Mouse (Mus musculus) ovary, postnatal 14 days (tissue): ENCODE measurements at regions not wholly inside any gene's neighbourhood (a gene's known extent, or its start where the extent isn't known, plus 50 kb on each side); places are given as distances from the start of the nearest gene placed in this dataset.

Experiments used
- DNase-seq: peaks from one replicate; pipeline ENCODE4 v3.0.0; 2022; ENCODE audit warnings: low spot score

DNA sequence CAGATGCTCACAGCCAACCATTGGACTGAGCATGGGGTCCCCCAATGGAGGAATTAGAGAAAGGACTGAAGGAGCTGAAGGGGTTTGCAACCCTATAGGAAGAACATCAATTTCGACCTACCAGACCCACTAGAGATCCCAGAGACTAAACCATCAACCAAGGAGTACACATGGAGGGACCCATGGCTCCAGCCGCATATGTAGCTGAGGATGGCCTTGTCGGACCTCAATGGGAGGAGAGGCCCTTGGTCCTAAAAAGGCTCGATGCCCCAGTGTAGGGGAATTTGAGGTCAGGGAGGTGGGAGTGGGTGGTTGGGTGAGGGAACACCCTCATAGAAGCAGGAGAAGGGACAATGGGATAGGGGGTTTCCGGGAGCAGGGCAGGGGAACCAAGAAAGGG is 180.6 kb downstream of the Qdpr start:
- DNase-seq = no peak

GRCm38 (mm10) chr5:45266914-45267313 is 183.1 kb downstream of the Qdpr start:
- no peak for DNase-seq

- DNase-seq = no peak
These were observed 191.6 kb downstream of the Qdpr start for GRCm38 (mm10) chr5:45258486-45258885.

DNA sequence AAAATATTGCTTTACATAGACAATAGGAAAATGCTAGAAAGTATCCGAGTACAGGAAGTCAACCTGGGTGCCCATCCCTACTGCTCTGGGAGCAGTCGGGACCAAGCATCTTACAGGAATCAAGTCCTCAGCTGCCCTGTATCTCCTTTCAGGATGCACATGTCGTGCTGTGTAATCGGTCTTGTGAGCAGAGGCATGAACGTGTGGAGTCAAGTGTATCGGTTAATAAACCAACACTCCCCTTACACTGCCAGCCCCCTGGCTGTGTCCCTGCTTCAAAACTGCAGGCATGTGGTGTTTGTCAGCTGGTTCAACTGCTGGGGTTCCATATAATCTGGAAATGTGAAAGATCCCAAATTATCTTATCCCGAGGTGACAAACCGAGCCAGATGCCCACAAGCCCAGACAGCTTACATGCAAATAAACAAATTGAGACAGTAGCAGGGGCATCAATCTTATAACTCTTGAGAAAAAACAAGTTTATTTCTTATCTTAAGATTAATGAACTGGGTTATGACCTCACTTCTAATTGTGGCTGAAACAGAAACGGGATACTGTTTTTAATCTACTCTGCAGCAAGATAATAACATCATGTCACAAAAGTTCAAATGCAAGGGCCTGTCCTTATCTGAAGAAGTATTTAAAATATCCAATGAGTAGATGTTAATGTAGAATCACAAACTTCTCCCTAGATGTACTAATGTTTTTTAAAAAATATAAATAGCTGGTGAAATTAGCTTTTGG is 193.6 kb downstream of the Qdpr start:
- no peak for DNase-seq

GRCm38 (mm10) chr5:45231856-45232255 is 218.2 kb downstream of the Qdpr start:
- no peak for DNase-seq

GRCm38 (mm10) chr5:45230097-45230496 is 219.9 kb downstream of the Qdpr start:
- no peak for DNase-seq

DNA sequence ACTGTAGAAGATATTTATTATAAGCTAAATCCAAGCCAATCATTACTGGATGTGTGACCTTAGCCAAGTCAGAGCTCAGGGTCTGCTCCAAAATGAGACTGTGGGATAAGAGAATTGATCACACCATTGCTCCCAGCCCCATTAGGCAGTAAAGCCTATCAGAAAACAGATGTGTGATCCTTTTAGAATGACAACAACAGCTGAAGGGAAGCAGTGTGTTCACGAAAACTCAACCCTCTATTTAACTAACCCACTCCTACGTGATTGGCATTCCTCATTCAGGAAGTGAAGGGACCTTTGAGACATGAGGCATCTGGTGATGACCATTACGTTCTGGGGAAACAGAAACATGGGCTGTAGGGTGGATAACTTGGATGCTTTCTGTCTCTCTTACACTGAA is 220.6 kb downstream of the Qdpr start:
- DNase-seq = no peak

GRCm38 (mm10) chr5:45228226-45228927 is 221.7 kb downstream of the Qdpr start:
- DNase-seq = no peak

- DNase-seq = peak; percentile 1
These were observed 229.6 kb downstream of the Qdpr start for GRCm38 (mm10) chr5:45220272-45220916.

DNA sequence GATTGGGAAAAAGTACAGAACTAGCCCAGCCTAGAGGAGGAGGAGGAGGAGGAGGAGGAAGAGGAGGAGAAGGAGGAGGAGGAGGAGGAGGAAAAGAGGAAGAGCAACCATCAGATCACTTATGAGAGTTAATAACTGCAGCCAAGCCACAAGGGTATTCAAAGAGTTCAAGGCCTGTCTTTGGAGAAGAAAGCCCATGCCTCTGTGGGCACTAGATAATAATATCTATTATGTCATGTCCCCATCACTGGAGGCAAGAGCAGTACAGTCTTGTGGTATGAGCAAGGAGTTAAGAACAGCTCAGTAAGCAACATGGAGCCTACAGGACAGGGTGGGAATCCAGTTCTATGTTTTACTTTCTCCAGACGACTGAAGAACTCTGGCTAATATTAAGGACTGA is 230.5 kb downstream of the Qdpr start:
- DNase-seq = no peak

GRCm38 (mm10) chr5:45219101-45219500 is 230.9 kb downstream of the Qdpr start:
- no peak for DNase-seq

GRCm38 (mm10) chr5:45214475-45214874 is 235.6 kb downstream of the Qdpr start:
- no peak for DNase-seq

- DNase-seq = no peak
These were observed 251.6 kb downstream of the Qdpr start for GRCm38 (mm10) chr5:45198408-45198807.

DNA sequence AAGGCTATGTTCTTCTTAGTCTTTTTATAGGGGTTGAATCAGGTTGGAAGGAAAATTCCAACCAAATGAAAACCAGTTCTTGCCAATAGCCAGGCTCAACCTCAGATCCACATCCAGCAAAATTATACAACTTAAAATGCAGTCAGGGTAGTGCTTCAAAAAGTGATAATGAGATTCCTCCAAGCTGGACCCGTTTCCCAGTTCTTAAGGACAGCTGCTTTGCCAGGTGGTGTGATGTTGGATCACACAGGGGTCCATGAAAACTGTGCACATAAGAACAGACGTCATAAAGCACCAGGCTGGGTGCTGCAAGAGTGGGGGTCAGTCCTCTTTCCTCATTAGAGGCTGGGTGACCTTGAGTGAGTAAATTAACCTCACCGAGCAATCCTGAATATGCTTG is 253.9 kb downstream of the Qdpr start:
- no peak for DNase-seq

DNA sequence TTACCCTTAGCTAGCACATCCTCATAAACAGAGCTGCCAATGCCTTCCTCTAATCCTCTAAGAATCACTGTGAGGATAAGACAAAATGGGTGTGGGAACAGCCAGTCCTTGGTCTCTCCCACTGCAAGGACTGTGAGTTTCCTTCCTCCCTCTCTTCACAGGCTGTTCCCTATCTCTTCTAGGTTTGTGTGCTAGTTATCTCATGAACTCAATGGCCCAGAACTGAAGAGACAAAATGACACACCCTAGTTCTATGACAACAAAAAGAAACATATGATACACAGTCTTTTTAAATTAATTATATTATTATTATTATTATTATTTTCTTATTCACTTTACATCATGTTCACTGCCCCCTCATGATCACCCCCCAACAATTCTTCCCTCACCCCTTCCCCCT is 257.7 kb downstream of the Qdpr start:
- no peak for DNase-seq

GRCm38 (mm10) chr5:45173035-45173755 is 276.8 kb downstream of the Qdpr start:
- peak; percentile 2 for DNase-seq

- no peak for DNase-seq
These were observed 290.8 kb downstream of the Qdpr start for GRCm38 (mm10) chr5:45159194-45159593.

DNA sequence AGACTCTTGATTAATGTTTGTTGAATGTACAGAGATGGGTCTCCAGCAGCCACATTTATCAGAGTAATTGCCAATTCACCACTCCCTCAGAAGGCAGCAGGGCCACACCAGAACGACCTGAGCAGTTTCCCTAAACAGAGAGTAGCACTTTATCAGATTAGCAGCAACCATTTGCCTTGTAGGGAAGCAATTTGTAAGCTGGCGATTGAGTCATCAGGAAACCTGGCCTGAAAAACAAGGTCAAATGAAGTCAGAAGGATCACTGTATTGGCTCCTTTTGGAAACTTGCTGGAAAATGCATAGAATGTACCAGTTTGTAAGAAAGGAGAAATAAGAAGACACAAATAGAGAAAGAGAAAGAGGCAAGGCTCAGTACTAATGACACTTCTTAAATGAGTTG is 295.1 kb downstream of the Qdpr start:
- no peak for DNase-seq

DNA sequence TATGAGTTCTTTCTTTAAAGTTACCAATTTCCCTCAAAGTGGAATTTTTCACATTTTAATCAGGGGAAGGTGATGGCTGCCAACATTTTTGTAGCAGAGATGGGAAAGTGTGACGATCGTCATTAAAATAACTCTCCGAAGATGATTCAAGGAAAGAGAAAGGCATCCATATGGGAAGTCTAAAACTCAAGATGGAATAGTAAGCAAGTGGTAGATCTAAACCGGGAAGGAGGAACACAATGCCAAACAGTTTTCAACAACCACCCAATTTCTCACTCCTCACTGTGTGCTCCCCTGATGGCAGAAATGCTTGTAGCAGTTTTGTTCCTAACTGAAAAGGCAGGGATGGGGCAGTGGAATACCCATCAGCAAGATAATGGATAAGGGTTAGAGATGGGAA is 305.9 kb downstream of the Qdpr start:
- no peak for DNase-seq

GRCm38 (mm10) chr5:45137198-45137973 is 312.6 kb downstream of the Qdpr start:
- no peak for DNase-seq

DNA sequence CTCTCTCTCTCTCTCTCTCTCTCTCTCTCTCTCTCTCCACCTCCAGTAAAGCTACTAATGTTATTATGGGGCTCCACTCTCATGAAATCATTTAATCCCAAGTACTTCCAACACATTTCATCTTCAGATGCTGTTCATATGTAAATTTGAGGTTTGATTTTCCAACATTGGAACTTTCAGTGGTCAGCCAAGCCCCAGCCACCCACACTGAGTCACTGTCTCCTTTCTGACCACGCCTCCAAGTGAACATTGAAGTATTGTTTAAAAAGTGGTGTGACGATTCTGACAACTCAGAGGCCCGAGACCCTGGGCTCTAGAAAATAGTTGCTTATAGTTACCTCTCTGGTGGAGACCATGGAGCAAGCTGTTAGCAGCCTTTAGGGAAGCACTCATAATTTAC is 313.3 kb downstream of the Qdpr start:
- no peak for DNase-seq

DNA sequence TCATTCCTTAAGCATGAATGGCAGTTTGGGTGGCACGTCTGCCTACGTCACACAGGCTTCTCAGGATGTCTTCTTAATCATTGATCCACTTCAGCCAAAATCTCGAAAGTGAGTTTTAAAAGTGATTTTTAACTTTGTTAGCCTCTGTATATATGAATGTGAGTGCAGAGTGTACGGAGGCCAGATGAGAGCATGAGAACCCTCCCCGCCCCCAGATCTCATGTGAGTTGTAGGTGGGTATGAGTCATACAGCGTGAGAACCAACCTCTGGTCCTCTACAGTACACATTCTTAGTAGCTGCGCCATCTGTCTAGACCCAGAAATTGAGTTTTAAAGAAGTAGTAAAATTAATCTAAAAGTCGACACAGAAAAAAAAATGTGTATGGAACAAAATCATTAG is 322.1 kb downstream of the Qdpr start:
- DNase-seq = no peak
